Mouse (Mus musculus) NIH3T3 (cell line): ENCODE results near the gene Arid2.
A peak's percentile ranks its signal among the peaks of the same experiment; 100 is the strongest.
"Not testable (repeated sequence)": the region's sequence is repeated elsewhere in the genome, so short reads cannot be mapped to it uniquely, and the experiment has no call there.

Experiments used
- DNase-seq: peaks from one replicate; pipeline ENCODE4 v3.0.0-alpha.2; 2012; ENCODE audit warnings: low read depth

Gene Arid2

GRCm38 (mm10) chr15:96286015-96286934 is 1.0 kb upstream of the Arid2 start:
- DNase-seq = peak; percentile 95

- DNase-seq = no peak
These were observed 404 bp upstream of the Arid2 start for GRCm38 (mm10) chr15:96286935-96287292.

- DNase-seq = peak; percentile 72
These were observed 888 bp downstream of the Arid2 start for GRCm38 (mm10) chr15:96287976-96288835.

GRCm38 (mm10) chr15:96288836-96289390 is 1.6 kb downstream of the Arid2 start:
- DNase-seq = no peak

GRCm38 (mm10) chr15:96290001-96290400 is 2.7 kb downstream of the Arid2 start:
- DNase-seq = no peak

- no peak for DNase-seq
These were observed 6.1 kb downstream of the Arid2 start for GRCm38 (mm10) chr15:96293444-96293843.

GRCm38 (mm10) chr15:96297078-96297590 is 9.8 kb downstream of the Arid2 start:
- no peak for DNase-seq

GRCm38 (mm10) chr15:96297623-96298188 is 10.4 kb downstream of the Arid2 start:
- DNase-seq = no peak

- no peak for DNase-seq
These were observed 22.0 kb downstream of the Arid2 start for GRCm38 (mm10) chr15:96309310-96309709.

GRCm38 (mm10) chr15:96312902-96313301 is 25.6 kb downstream of the Arid2 start:
- DNase-seq = no peak

GRCm38 (mm10) chr15:96315664-96316063 is 28.3 kb downstream of the Arid2 start:
- DNase-seq = peak; percentile 9

GRCm38 (mm10) chr15:96319335-96319734 is 32.0 kb downstream of the Arid2 start:
- DNase-seq = no peak

- no peak for DNase-seq
These were observed 38.5 kb downstream of the Arid2 start for GRCm38 (mm10) chr15:96325726-96326328.

GRCm38 (mm10) chr15:96328722-96329121 is 41.4 kb downstream of the Arid2 start:
- not testable (repeated sequence) for DNase-seq

- no peak for DNase-seq
These were observed 43.2 kb downstream of the Arid2 start for GRCm38 (mm10) chr15:96330536-96330935.

- DNase-seq = no peak
These were observed 45.3 kb downstream of the Arid2 start for GRCm38 (mm10) chr15:96332468-96333213.

- DNase-seq = no peak
These were observed 46.0 kb downstream of the Arid2 start for GRCm38 (mm10) chr15:96333350-96333749.

GRCm38 (mm10) chr15:96340924-96341323 is 53.6 kb downstream of the Arid2 start:
- no peak for DNase-seq

- DNase-seq = no peak
These were observed 54.8 kb downstream of the Arid2 start for GRCm38 (mm10) chr15:96342097-96342496.

GRCm38 (mm10) chr15:96342871-96343270 is 55.6 kb downstream of the Arid2 start:
- DNase-seq = no peak
